Mouse (Mus musculus): ENCODE data around the gene Letmd1.

- TF ChIP-seq CTCF (IDR thresholded peaks at IDR 0.05; ENCODE audit: low read depth, low read length) (no peak), POLR2A (IDR thresholded peaks at IDR 0.05; ENCODE audit: borderline replicate concordance, low read depth, low read length) (no peak)
Measured at GRCm38 (mm10) chr15:100428296-100428905, 40.4 kb upstream of the Letmd1 start.
